17 mouse cellular contexts compared by ENCODE assay signal in genomic region chr7:124746321-124746720, GRCm38 (mm10).
"Had no signal": no experiment of that assay in that cellular context is flagged by ENCODE, and none has a peak within 500 bp of the region (broad histone marks: within the 10 kb centered on the region; RNA-seq: fewer than 3 reads in every experiment).

No protein-coding gene starts in this region.

- DNase-seq: lung, adult 18-20 months; lung, embryonic 14.5 days; lung, postnatal 10 days; lung, postnatal 4 days; midbrain, embryonic 14.5 days; retina, postnatal 1 day; right cerebral cortex, postnatal 14 days; right cerebral cortex, postnatal 4 days; spleen, adult 18-20 months; thymus, adult 2 months; thymus, postnatal 25 days; thymus, postnatal 4 days had no signal

- H3K27ac ChIP-seq: midbrain, embryonic 10.5 days; midbrain, embryonic 12.5 days; neural tube, embryonic 13.5 days; neural tube, embryonic 15.5 days had no signal

- H3K4me3 ChIP-seq: midbrain, embryonic 10.5 days; midbrain, embryonic 12.5 days; myocyte; neural tube, embryonic 13.5 days; neural tube, embryonic 15.5 days had no signal

- H3K4me1 ChIP-seq: midbrain, embryonic 10.5 days; midbrain, embryonic 12.5 days; neural tube, embryonic 13.5 days; neural tube, embryonic 15.5 days had no signal
